Mouse (Mus musculus) erythroid progenitor cell, adult 5-6 weeks (primary cell): Measurements from ENCODE around the gene Ccdc91. TPM values are rescaled to one million over a fixed set of nuclear protein-coding genes. Genes with fewer than 3 reads are reported as not detected.

Source experiments
- ATAC-seq: replicated peaks from 2 replicates; pipeline ENCODE4 v1.8.0; 2016; ENCODE audit warnings: moderate number of reproducible peaks, mild to moderate bottlenecking, moderate TSS enrichment, inconsistent platforms; ENCODE audit not compliant: poor library complexity, low FRiP score, severe bottlenecking
- total RNA-seq, 2 experiments: library from RNA; stranded (forward) in 1 of 2; stranded (reverse) in 1 of 2; fragments of 150-400 nt in 1 of 2; fragments of 186-747, 209-891 nt in 1 of 2; gene quantifications; 2 replicates each; pipeline versions ENCODE4 v1.2.3 to v1.2.4; 2015 to 2017; ENCODE audit warnings: low replicate concordance in 2 of 2

Ccdc91 gene
- total RNA-seq, 2 experiments from 2014 or later = 1.7 to 4.0 TPM

- ATAC-seq = no peak
These were observed 196.9 kb downstream of the Ccdc91 start for GRCm38 (mm10) chr6:147672481-147672880.

GRCm38 (mm10) chr6:147675022-147675733 lies 199.6 kb downstream of the Ccdc91 start:
- ATAC-seq = no peak

- no peak for ATAC-seq
These were observed 200.6 kb downstream of the Ccdc91 start for GRCm38 (mm10) chr6:147676214-147676613.

Other genes with a start within 250 kb of the Ccdc91 start
- gene Pthlh, start 211.6 kb upstream of the Ccdc91 start, total RNA-seq (2015; ENCODE audit: low replicate concordance) = not detected in 2 replicates
- not detected in 2 replicates for gene Pthlh, start 211.6 kb upstream of the Ccdc91 start, total RNA-seq (2017; ENCODE audit: low replicate concordance)